Mouse (Mus musculus): ENCODE results near the gene Psg16.

Psg16 gene

DNA sequence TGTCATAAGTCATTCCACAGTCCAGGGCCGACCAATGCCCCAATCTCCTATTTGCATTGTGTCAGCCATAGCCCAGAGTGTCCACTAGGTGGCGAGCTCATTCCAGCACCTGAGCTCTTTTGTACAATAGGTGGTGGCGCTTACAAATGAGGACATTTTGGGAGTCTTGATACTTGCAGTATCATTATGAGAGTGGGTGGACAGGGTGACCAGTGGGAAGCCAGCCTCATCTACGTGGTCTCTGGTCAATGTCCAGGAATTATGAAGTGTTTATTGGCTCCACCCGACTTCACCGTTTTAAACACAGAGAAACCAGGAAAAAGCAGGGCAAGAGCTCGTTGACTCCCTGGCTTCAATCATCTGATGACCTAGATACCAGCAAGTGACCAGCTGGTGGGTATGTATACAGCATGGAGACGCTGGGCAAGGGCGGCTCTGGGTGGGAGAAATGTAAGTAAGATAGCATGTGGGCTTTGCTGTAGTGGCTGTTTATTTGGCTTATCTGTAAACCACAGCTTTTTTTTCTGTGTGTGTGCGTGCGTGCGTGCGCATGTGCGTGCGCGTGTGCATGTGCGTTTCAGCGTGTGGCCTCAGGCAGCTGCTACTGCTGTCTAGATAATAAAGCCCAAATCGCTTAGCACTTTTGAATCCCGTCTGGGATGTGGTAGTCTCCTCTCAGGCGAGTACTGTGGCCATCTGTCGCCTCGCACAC is at the start of gene Psg16:
Gene Psg16 (plus strand): TSS at position 137 of the 712 bp plus-strand sequence.
- DNase-seq (ENCODE audit: low spot score) = no peak

DNA sequence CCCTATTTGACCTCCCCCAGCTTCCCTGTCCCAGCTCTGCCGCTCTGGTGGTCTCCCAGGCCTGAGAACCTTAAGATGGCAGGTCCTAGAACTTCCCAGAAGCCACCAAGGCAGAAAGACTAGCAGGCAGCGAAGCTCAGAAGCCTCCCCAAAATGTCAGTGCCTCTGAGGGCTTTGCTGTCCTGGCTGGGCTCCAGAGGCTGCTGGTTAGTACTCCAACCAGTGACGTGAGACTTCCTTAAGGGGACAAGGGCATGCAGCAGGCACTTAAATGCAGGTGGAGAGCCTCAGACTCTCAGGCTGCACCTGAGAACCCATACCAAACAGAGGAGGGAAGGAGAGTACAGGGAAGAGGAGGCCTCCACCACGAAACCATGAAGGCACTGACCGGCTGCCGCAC is 49.7 kb upstream of the Psg16 start:
- no peak for DNase-seq (ENCODE audit: low spot score)

DNA sequence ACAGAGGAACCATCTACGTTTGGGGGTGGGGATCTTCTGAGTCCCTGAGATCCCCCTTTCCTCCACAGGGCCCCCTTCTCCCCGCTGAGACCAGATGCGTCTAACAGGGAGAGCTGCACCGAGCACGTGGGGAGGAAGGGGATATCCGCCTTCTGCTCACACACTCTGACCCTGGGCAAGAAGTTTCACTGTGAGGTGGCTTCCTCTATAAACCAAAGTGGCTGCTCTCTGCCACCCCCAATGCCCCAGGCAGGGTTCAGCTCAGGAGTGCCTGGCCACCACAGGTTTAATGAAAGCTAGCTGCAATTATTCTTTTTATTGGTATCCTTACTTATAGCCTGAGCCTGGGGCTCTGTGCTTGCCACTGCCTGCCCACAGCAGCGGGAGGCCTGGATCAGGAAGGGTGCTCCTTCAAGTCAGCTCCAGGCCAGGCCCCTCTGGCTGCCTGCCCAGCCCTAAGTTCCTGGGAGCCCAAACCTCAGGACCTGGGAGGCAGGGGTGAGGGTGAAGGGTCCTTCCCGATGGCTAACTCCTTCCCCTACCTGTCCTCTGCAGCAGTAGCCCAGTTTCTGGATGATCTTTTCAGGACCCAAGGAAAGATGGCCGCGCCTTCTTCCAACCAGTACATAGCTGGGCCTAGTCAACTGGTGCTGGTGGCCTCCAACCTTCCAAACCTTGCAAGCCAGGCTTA is 48.9 kb upstream of the Psg16 start:
- no peak for DNase-seq (ENCODE audit: low spot score)

DNA sequence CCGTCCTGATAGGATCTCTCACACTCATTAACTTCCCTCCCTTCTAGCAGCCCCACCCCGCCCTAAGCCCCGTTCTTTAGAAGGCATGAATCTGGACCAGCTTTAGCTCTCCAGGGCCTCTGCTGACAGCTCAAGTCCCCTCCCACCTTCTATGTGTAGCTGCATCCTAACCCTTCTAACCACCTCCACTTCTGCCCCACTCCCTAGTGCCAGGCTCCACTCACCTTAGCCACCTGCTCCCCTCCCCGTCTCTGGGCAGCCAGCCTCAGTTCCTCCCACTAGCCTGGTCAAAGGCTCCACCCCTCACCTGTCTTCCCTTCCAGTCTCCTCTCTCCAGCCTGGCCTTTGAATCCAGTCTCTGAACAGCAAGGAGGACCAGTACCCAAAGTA is 48.3 kb upstream of the Psg16 start:
- no peak for DNase-seq (ENCODE audit: low spot score)

DNA sequence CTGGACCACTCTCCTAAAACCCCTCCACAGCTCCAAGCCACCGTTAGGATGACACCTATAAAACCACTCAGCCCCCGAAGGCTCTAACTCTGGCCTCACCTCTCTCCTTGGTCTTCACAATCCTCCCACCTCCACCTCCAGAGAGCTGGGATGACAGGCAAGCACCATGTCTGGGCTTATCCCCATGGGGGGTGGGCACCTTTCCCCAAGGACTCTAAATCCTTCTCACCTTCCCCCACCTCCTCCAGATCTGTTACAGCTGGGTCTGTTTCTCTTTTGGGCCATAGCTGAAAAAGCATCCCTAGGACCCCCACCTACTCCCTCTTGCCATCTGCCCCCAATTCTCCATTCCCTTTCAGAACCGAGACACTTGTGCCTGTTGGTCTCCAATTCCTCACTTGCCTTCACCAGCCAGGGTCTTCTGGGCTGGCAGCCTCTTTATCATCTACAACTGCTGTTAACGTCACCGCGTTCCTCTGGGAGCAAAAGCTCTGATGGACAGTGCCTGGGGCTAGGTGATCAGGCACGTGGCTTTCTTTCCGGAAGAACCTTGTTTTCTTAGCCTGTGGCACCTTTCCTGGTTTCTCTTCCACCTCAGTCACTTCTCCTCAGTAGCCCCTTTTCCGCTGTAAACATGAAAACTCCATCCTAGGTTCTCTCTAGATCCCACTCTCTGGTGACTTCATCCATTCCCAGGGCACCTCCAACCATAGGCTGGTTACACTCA is 47.8 kb upstream of the Psg16 start:
- no peak for DNase-seq (ENCODE audit: low spot score)

DNA sequence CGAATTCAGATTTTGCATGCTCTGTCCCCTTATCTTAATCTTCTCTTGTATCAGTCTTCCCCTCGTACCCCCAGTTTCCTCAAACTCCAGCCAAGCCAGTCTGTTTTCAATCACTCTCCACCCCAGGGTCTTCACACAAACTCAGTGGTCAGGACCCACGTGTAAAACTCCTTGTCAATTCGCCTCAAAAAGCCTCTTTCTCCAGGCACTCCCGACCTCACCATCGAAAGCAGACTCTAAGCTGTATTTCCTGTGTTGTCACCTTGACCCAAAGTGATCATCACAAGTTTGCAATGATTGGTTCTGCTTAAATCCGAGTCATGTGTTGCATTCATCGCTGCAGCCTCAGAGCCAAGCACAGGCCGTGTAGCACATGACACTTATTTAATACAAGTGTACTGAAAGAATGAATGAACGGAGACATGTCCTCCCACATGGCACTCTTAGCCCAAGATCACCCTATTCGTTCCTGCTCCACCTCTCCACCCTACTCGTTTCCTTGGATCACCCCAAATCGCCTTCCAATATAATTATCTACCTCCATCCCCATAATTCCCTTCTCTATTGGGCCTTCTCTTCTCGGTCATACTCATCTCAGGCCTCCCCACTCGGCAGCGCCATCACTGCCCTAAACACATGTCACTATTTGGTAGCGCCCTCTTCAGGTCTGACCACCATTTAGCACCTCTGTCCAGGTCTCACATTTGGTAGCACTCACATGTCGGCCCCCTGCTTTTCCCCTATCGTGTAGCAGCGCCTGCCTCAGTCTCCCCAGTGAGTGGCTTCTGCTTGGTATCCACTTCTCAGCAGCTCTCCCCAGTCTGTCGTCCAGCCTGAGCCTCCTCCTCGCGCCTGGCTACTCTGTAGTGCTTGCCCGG is 46.9 kb upstream of the Psg16 start:
- DNase-seq (ENCODE audit: low spot score) = no peak

DNA sequence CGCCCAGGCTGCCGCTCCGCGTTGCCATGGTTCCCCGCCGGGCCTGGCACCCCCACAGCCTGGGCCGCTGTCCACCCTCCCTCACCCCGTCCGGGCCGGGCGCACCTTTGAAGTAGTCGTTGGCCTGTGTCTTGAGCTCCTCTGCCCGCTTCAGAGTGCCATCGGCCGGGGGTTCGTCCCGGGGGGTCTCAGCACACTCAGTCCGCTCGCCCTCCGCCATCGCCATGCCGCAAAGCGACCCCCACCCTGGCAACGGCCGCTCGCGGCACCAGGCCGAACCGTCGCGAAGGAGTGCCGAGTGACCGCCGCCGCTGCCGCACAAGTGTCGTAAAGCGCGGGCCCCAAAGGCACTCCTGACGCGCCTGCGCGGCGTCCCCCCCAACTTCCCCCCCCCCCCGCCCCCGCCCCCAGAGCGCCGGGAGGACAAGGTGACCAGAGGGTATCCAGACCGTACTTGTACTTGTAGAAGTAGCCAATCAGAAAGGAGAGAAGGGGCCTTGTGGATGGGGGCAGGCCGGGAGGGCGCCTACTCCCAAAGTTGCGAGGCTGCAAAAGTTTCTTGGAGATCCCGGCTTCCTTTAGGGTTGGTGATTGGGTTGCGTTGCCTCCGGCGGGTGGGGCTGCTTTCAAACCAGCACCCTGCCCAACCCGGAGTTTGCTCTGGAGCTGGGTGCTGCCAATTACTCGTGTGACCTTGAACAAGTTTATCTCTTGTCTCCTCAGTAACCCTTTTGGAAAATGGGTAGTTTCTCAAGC is 46.1 kb upstream of the Psg16 start, which contains the start of gene Ppp5c:
Gene Ppp5c (minus strand): TSS at position 337 of the 756 bp plus-strand sequence.
- DNase-seq (ENCODE audit: low spot score) = peak; percentile 97

DNA sequence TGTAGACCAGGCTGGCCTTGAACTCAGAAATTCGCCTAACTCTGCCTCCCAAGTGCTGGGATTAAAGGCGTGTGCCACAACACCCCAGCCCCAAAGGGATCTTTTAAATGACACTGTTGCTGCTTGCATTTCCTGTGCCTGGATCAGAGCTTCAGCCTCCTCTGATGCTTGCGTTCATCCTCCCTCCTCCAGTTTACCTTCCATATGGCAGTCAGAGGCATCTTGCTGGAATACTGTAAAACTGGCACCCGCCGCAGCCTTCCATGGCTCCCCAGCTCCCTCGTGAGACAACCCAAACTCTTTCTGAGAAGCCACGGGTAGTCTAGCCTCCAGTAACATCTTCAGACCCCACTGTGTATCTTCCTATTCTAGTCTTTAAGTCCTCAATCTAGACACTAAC is 44.9 kb upstream of the Psg16 start:
- DNase-seq (ENCODE audit: low spot score) = no peak

DNA sequence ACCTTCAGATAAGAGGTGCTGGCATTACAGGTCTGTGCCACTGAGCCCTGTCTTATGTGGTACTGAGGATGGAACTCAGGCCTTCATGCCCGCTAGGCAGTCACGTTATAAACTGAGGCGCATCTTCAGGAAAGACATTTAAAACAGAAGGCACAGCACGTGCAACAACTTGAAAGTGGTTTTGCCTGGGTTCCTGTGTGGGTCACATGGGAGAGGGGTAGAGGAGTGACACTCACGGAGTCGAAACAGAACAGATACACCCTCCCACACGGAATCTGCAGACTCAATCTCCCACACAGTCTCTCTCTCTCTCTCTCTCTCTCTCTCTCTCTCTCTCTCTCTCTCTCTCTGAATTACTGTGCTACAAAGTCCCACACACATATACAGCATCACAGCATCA is 43.6 kb upstream of the Psg16 start:
- no peak for DNase-seq (ENCODE audit: low spot score)

DNA sequence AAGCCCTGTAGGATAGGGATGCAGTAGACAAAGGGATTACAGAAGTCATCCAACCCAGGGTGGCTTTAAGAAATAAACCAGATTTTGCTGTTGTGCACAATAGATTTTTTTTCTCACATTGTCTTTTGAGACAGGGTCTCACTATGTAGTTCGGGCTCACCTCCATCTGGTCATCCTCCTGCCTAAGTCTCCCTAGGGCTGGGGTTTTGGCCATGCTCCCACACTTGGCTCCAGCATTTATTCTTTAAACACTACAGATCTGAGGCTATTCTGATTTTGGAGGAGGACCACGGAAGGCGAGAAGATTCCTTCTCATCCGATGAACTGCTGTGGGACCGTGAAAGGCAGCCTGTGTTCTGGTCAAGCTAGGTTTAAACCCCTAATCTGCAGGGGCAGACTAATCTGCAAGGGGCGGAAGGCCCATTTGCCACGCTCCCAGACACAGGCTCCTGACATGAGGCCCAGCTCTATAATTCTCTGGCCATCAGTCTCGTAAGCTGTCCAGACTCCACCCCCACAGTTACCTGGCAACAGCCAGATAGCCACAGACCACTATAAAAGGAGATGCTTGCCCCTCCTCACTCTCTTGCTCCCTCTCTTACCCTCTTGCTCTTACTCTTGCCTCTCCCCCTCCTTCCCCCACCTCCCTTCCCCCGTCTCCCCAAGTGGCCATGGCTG is 35.7 kb upstream of the Psg16 start:
- DNase-seq (ENCODE audit: low spot score) = no peak

DNA sequence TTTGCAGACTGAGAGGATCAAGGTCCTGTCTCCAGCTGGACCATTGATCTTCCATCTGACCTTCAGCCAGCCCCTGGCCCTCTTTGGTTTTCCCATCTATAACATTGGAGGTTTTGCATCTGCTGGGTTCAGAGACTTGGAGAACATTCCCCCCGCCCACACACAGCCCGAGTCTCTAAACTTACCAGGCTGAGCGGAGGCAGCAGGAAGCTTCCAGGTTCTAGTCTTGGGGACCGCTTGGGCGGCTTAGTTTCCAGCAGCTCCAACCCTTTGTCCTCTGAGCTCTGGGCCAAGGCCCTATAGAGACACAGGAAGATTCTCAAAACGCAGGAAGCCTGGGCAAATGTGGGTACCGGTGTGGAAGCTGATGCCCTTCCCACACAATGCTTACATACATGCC is 34.5 kb upstream of the Psg16 start:
- no peak for DNase-seq (ENCODE audit: low spot score)

DNA sequence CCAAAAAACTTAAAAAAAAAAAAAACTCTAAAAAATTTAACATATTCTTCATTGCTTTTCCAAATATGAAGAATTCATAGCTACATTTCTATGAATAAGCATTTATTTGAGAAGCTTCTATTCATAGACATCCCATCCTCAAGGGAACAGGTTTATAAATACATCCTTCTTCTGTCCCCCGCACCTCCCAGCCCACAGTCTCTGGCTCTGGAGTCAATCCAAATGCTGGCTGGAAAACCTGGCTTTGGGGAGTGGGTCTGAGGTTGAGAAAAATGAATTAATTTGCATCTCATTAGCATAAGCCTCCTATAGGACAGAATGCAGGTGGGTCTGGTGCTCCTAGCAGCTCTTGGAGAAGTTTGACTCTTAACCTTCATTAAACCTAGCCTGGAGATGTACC is 28.1 kb upstream of the Psg16 start:
- DNase-seq (ENCODE audit: low spot score) = no peak

DNA sequence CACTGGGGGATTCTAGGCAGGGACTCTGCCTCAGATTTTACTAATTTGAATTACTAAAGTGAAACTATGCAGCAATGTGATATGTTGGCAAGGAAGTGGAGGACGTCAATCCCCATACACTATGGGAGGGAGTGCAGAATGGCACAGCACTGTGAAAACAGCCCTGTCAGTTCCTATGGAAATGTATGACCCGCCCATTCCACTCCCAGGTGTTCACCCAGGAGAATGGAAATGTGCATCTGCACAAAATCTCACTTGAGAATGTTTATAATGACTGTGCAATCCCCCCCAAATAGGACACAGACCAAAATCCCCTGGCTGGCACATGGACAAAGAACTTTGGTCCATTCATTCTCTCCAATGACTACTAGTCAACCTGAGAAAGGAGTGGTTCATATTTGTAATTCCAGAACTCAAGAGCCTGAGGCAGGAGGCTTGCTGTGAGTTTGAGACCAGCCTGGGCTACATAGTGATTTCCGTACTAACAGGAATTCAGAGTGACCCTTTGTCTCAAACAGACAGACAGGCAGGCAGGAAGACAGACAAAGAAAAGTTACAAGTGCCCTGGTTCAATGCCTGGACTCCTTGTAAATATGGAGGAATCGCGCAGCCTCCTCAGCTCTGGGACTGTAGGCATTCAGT is 26.7 kb upstream of the Psg16 start:
- DNase-seq (ENCODE audit: low spot score) = no peak

DNA sequence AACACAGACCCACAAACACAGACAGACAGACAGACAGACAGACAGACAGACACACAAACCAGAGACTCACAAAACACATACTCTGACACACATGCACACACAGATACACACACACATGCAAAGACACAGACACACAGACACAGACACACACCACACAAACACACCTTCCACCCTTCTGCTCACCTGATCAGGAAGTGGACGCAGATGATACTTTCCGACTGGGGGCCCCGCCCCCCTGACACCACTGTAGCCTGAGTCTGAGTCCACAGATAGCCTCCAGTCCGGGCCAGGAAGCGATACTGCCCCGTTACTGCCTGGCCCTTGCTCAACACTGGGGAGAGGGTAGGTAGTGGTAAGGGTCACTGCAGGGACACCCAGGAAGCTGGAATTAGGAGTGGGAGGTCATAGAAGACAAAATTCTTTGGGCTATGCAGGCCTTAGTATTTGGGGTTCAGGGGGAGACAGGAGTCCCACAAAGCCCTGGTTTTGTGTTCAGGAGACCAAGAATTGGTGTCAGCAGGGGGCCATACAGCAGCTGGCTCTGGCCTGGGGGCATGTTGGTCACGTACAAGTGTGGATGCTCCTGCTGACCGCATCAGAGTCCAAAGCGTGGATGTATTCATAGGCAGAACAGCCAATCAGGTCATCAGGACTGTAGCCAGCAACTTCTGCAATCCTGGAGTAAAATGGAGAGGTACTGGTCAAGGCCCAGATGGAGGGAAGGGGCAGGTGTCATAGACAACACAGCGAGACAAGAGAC is 25.2 kb upstream of the Psg16 start:
- no peak for DNase-seq (ENCODE audit: low spot score)

DNA sequence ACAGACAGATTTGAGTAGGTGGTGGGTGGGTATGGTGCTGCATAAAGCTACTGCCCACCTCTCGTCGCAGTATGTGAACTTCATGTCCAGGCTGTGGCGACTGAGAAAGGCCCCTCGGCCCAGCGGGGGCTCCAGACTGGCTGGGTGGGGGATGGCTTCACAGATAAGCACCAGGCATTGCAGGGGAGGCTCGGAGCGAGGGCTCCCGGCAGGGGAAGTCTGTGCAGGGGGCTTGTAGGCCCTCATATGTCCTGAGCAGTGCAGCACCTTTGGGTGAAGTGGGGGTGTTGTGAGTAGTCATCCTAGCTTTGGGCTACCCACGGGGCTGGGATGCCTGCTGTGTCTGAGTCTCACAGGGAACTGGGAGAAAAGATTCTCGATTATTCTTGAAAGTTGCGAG is 23.3 kb upstream of the Psg16 start:
- DNase-seq (ENCODE audit: low spot score) = no peak

DNA sequence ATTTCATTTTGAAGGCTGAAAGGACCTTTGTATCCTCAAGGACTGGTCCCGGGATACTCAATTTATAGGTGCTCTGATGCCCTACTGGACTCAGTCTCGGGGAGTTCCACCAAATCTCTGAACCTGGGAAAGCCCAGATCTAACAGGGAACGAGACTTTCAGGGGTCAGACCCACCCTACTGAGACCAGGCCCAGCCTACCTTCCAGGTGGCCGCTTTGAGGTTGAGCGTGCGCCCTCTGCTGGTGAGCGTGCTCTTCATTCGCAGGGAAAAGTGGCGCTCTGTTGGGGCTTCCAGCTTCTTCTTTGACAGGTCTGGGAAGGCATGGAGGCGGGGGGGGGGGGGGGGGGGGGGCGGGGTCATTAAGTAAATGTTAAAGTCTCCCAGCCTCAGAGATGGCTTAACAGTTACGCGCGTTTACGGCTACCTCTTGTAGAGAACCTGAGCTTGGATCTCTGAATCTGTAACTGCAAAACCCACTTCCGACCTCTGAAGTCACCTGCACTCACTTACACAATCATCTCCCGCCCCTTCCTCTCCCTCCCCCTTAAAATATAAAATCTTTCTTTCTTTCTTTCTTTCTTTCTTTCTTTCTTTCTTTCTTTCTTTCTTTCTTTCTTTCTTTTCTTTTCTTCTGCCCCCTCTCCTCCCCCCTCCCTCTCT is 22.8 kb upstream of the Psg16 start:
- peak; percentile 80 for DNase-seq (ENCODE audit: low spot score)

DNA sequence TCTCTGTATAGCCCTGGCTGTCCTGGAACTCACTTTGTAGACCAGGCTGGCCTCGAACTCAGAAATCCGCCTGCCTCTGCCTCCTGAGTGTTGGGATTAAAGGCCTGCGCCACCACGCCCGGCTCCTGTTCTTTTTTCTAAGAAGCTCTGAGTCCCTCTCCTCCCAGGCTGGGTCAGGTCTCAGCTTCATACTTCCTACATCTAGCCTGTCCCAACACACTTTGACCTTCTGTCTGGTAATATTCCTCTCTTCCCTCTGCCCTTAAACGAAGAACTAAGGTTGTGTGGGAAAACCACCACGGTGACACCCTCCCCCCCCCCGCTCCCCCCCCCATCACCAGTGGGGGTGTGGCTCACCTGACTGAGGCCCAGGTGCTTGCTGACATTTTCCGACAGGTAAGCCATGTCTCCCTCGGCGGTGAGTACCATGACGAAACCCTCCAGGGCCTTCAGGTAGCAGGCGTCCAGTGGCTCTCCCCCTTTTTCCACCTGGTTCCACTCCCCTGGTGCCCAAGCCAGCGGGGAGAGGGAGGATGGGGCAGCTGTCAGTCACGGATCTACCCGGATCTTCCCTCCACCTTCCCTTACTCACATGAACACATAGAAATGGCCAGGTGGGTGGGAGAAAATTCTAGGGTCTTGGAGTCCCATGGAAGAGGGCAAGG is 19.4 kb upstream of the Psg16 start:
- DNase-seq (ENCODE audit: low spot score) = no peak

DNA sequence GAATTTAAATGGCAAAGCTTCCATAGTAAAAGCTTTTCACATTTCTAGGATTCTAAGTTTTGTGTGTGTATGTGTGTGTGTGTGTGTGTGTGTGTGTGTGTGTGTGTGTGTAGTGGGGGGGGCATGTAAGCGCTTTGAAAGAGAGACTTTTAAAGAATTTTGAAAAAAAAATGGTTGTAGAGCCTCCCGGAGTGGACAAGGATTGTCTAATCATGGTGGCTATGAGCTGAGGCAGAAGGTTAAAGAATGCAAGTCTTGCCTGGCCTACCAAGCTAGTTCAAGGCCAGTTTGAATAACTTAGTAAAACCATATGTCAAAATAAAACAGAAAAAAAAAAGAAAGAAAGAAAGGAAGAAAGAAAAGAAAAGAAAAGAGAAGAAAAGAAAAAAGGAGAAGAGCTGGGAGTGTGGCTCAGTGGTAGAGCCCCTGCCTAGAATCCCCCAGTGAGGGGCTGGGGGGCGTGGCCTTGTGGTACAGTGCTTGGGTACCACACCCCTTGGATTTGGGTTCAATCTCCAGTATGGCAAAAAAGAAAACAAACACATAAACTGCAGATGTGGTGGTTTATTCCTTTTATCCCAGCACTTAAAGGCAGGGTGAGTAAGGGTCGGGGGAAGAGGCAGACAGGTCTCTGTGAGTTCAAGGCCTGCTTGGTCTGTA is 18.4 kb upstream of the Psg16 start:
- no peak for DNase-seq (ENCODE audit: low spot score)

All from yolk sac, embryonic 10.5 days (tissue).